ENCODE assay signal across 21 mouse cellular contexts in genomic region chr12:49368931-49369330, GRCm38 (mm10). TPM values are rescaled to one million over a fixed set of nuclear protein-coding genes. Genes with fewer than 3 reads are reported as not detected.
DNase-seq lines count a peak whose midpoint lies in the region; ATAC-seq and TF ChIP-seq lines count a peak whose summit lies in the region.
"Had no signal": no experiment of that assay in that cellular context is flagged by ENCODE, and none has a peak within 500 bp of the region (broad histone marks: within the 10 kb centered on the region; RNA-seq: fewer than 3 reads in every experiment).

No protein-coding gene starts in this region.

- H3K36me3 ChIP-seq in heart, adult 2 months (ENCODE audit: control insufficient read depth, insufficient read depth, low read length) = no peaks in the 10 kb centered on the region
- no peaks in the 10 kb centered on the region for H3K36me3 ChIP-seq in liver, postnatal 0 days (replicated peaks; ENCODE audit: insufficient read depth, low read length)
- H3K36me3 ChIP-seq: limb, embryonic 10.5 days; liver, embryonic 13.5 days; midbrain, embryonic 13.5 days had no signal

- no peaks in the 10 kb centered on the region for H3K4me1 ChIP-seq in heart, adult 2 months (ENCODE audit: control insufficient read depth, insufficient read depth, low read length)
- H3K4me1 ChIP-seq in liver, postnatal 0 days (ENCODE audit: insufficient read depth) = no peaks in the 10 kb centered on the region
- H3K4me1 ChIP-seq: limb, embryonic 10.5 days; liver, embryonic 13.5 days had no signal

- in situ Hi-C loops in Patski (cut with MboI; ENCODE audit: low pct_unique_long_range_greater_than_20kb) = loop anchor here (25.0 kb wide), 1 partner anchor 1818 kb away; no protein-coding TSS in a partner anchor

- no peak overlapping the region for H3K4me3 ChIP-seq in heart, adult 2 months
- H3K4me3 ChIP-seq in liver, postnatal 0 days (ENCODE audit: low read depth, low read length) = no peak overlapping the region
- H3K4me3 ChIP-seq: limb, embryonic 10.5 days; liver, embryonic 13.5 days; midbrain, embryonic 13.5 days had no signal

- ATAC-seq in liver, postnatal 0 days = no peak
- no peak for ATAC-seq in Patski
- ATAC-seq in megakaryocyte-erythroid progenitor cell, adult 5-6 weeks (replicated peaks; ENCODE audit: low FRiP score, low TSS enrichment, poor library complexity, severe bottlenecking) = no peak
- ATAC-seq: midbrain, embryonic 13.5 days had no signal

- no peak overlapping the region for H3K27ac ChIP-seq in heart, adult 2 months
- no peak overlapping the region for H3K27ac ChIP-seq in liver, postnatal 0 days (ENCODE audit: low read depth)
- H3K27ac ChIP-seq: limb, embryonic 10.5 days; liver, embryonic 13.5 days; midbrain, embryonic 13.5 days had no signal

- WGBS in heart, adult 2 months = 50% methylated on average over 1 of the region's 1 CpGs
- WGBS in liver, postnatal 0 days (ENCODE audit: insufficient replicate concordance) = 50% methylated on average over 1 of the region's 1 CpGs

- H3K4me2 ChIP-seq in liver, postnatal 0 days (ENCODE audit: low read depth, low read length) = no peak overlapping the region
- H3K4me2 ChIP-seq: heart, embryonic 11.5 days; liver, embryonic 13.5 days; midbrain, embryonic 13.5 days had no signal

- peak; percentile 35 for TF ChIP-seq CTCF in heart, adult 2 months (IDR thresholded peaks at IDR 0.05)
- TF ChIP-seq CTCF in liver, postnatal 0 days (IDR thresholded peaks at IDR 0.05; ENCODE audit: low read depth) = peak; percentile 25
- TF ChIP-seq CTCF in Patski (IDR thresholded peaks at IDR 0.05) = peak; percentile 36

- no peak for DNase-seq in heart, adult 2 months
- DNase-seq in heart, postnatal 14 days = no peak
- DNase-seq in liver, postnatal 0 days = no peak
- no peak for DNase-seq in liver
- DNase-seq in Patski (ENCODE audit: low read depth, low spot score) = no peak
- DNase-seq in embryo, embryonic 10.5 days (ENCODE audit: low spot score) = peak; percentile 47
- no peak for DNase-seq in adrenal gland, adult 8-10 months
- DNase-seq: gastrocnemius, postnatal 36 days; kidney, adult 18-20 months; kidney, postnatal 25 days; layer of hippocampus, postnatal 36 days; liver, embryonic 13.5 days; lung, postnatal 36 days; right cerebral cortex, postnatal 25 days; thymus, postnatal 36 days had no signal

- no peak for TF ChIP-seq EP300 in heart, adult 2 months (IDR thresholded peaks at IDR 0.05; ENCODE audit: insufficient read depth, low read depth, low read length)
- no peak for TF ChIP-seq EP300 in liver, postnatal 0 days (IDR thresholded peaks at IDR 0.05; ENCODE audit: low read depth)

- no peaks in the 10 kb centered on the region for H3K9me3 ChIP-seq in liver, postnatal 0 days (ENCODE audit: low read length)
- H3K9me3 ChIP-seq: limb, embryonic 10.5 days; liver, embryonic 13.5 days; midbrain, embryonic 13.5 days had no signal

- POLR2A ChIA-PET in Patski (lab: Charles Lee) = no interaction called here

- no peak for TF ChIP-seq POLR2A in heart, adult 2 months (IDR thresholded peaks at IDR 0.05; ENCODE audit: insufficient read depth, low read depth, low read length)

- intact Hi-C loops in heart, adult 2 months (cut with DNase I) = no loop called here
- intact Hi-C loops in heart, postnatal 14 days (cut with DNase I) = no loop called here

- no peak overlapping the region for H3K9ac ChIP-seq in heart, adult 2 months (ENCODE audit: low read depth, low read length)
- H3K9ac ChIP-seq in liver, postnatal 0 days (replicated peaks) = no peak overlapping the region
- H3K9ac ChIP-seq: liver, embryonic 13.5 days; midbrain, embryonic 13.5 days had no signal

- no peaks in the 10 kb centered on the region for H3K79me2 ChIP-seq in heart, adult 2 months (replicated peaks; ENCODE audit: control insufficient read depth, insufficient read depth, low read length)

- CTCF ChIA-PET in Patski (lab: Charles Lee) = no interaction called here

- no peaks in the 10 kb centered on the region for H3K27me3 ChIP-seq in heart, adult 2 months (ENCODE audit: control insufficient read depth, insufficient read depth, low read length)
- peaks cover 13% of the 10 kb centered on the region for H3K27me3 ChIP-seq in liver, postnatal 0 days (ENCODE audit: insufficient read depth, low read length)
- H3K27me3 ChIP-seq in Patski = peaks cover 5% of the 10 kb centered on the region

RNA-seq across cellular contexts. Expression of gene Foxg1, which starts 13.5 kb away (rescaled TPM):
- not detected for total RNA-seq in heart, adult 2 months (2021)
- 0.14 TPM in 1 of 2 replicates, not detected in the other for polyA plus RNA-seq in heart, adult 2 months (2012; rRNA removed)
- not detected for total RNA-seq in heart, postnatal 14 days (2021)
- polyA plus RNA-seq in liver, postnatal 0 days (2015; fragmentation: Nextera tagmentation; extraction: Ambion mirVana) = not detected in 2 replicates
- polyA plus RNA-seq in Patski (2021) = not detected
- total RNA-seq in megakaryocyte-erythroid progenitor cell, adult 5-6 weeks (2014; fragmentation: Nextera tagmentation) = not detected in 2 replicates
- total RNA-seq in megakaryocyte-erythroid progenitor cell, adult 5-6 weeks (2017) = not detected in 2 replicates
- not detected for total RNA-seq in adrenal gland, adult 8-10 months (2022)
- total RNA-seq: adrenal gland, adult 18-20 months; gastrocnemius, postnatal 36 days; hematopoietic stem cell, adult 5-6 weeks had no signal

RNA-seq across cellular contexts. Expression of gene Gm43517, which starts 16.0 kb away (rescaled TPM):
- total RNA-seq in heart, adult 2 months (2021) = not detected
- polyA plus RNA-seq in heart, adult 2 months (2012; rRNA removed) = not detected in 2 replicates
- not detected for total RNA-seq in heart, postnatal 14 days (2021)
- polyA plus RNA-seq in liver, postnatal 0 days (2015; fragmentation: Nextera tagmentation; extraction: Ambion mirVana) = not detected in 2 replicates
- not detected for polyA plus RNA-seq in Patski (2021)
- not detected in 2 replicates for total RNA-seq in megakaryocyte-erythroid progenitor cell, adult 5-6 weeks (2014; fragmentation: Nextera tagmentation)
- not detected in 2 replicates for total RNA-seq in megakaryocyte-erythroid progenitor cell, adult 5-6 weeks (2017)
- total RNA-seq in adrenal gland, adult 8-10 months (2022) = not detected
- total RNA-seq: adrenal gland, adult 18-20 months; gastrocnemius, postnatal 36 days; hematopoietic stem cell, adult 5-6 weeks had no signal
- polyA plus RNA-seq: heart, embryonic 11.5 days; limb, embryonic 10.5 days; liver, embryonic 13.5 days had no signal
